Mouse (Mus musculus): ENCODE data around the gene Tmem147. TPM values are rescaled to one million over a fixed set of nuclear protein-coding genes. Genes with fewer than 3 reads are reported as not detected.

The Tmem147 gene
- polyA plus RNA-seq, 1 experiment from 2014 or later = 177 TPM

- in situ Hi-C loops (cut with MboI; ENCODE audit: low pct_unique_long_range_greater_than_20kb) = no loop called here
- CTCF ChIA-PET = no interaction called here
- POLR2A ChIA-PET = no interaction called here
- TF ChIP-seq CTCF (IDR thresholded peaks at IDR 0.05) = no peak
- no peak for ATAC-seq
- no peak for DNase-seq (ENCODE audit: low read depth, low spot score)
- no peaks in the 10 kb centered on the region for H3K27me3 ChIP-seq
Measured at GRCm38 (mm10) chr7:30728214-30728613, 1.1 kb downstream of the Tmem147 start.

GRCm38 (mm10) chr7:30723274-30723953 is 5.9 kb downstream of the Tmem147 start:
- no peaks in the 10 kb centered on the region for H3K27me3 ChIP-seq
- in situ Hi-C loops (cut with MboI; ENCODE audit: low pct_unique_long_range_greater_than_20kb) = no loop called here
- ATAC-seq = no peak
- DNase-seq (ENCODE audit: low read depth, low spot score) = no peak
- POLR2A ChIA-PET = no interaction called here
- CTCF ChIA-PET = no interaction called here
- TF ChIP-seq CTCF (IDR thresholded peaks at IDR 0.05) = no peak

- ATAC-seq = no peak
- DNase-seq (ENCODE audit: low read depth, low spot score) = no peak
- in situ Hi-C loops (cut with MboI; ENCODE audit: low pct_unique_long_range_greater_than_20kb) = no loop called here
- ChIA-PET POLR2A (no interaction called here), CTCF (no interaction called here)
- H3K27me3 ChIP-seq = peaks cover 7% of the 10 kb centered on the region
- no peak for TF ChIP-seq CTCF (IDR thresholded peaks at IDR 0.05)
Measured at GRCm38 (mm10) chr7:30721286-30721685, 8.1 kb downstream of the Tmem147 start.

GRCm38 (mm10) chr7:30719669-30720068 is 9.7 kb downstream of the Tmem147 start:
- no peak for ATAC-seq
- no peak for TF ChIP-seq CTCF (IDR thresholded peaks at IDR 0.05)
- POLR2A ChIA-PET = no interaction called here
- peaks cover 16% of the 10 kb centered on the region for H3K27me3 ChIP-seq
- in situ Hi-C loops (cut with MboI; ENCODE audit: low pct_unique_long_range_greater_than_20kb) = no loop called here
- no peak for DNase-seq (ENCODE audit: low read depth, low spot score)
- CTCF ChIA-PET = no interaction called here

GRCm38 (mm10) chr7:30717716-30718046 is 11.7 kb downstream of the Tmem147 start:
- DNase-seq (ENCODE audit: low read depth, low spot score) (no peak), ATAC-seq (no peak)
- in situ Hi-C loops (cut with MboI; ENCODE audit: low pct_unique_long_range_greater_than_20kb) = no loop called here
- ChIA-PET POLR2A (no interaction called here), CTCF (no interaction called here)
- H3K27me3 ChIP-seq = peaks cover 20% of the 10 kb centered on the region
- TF ChIP-seq CTCF (IDR thresholded peaks at IDR 0.05) = no peak

GRCm38 (mm10) chr7:30717006-30717715 is 12.2 kb downstream of the Tmem147 start:
- CTCF ChIA-PET = no interaction called here
- in situ Hi-C loops (cut with MboI; ENCODE audit: low pct_unique_long_range_greater_than_20kb) = no loop called here
- peaks cover 20% of the 10 kb centered on the region for H3K27me3 ChIP-seq
- peak; percentile 15 for ATAC-seq
- POLR2A ChIA-PET = no interaction called here
- no peak for DNase-seq (ENCODE audit: low read depth, low spot score)
- no peak for TF ChIP-seq CTCF (IDR thresholded peaks at IDR 0.05)

GRCm38 (mm10) chr7:30711942-30712341 is 17.4 kb downstream of the Tmem147 start, which contains the start of gene Atp4a:
TSS of gene Atp4a (plus strand) at chr7:30712209.
- ChIA-PET POLR2A (no interaction called here), CTCF (no interaction called here)
- in situ Hi-C loops (cut with MboI; ENCODE audit: low pct_unique_long_range_greater_than_20kb) = no loop called here
- H3K27me3 ChIP-seq = peaks cover 29% of the 10 kb centered on the region
- DNase-seq (ENCODE audit: low read depth, low spot score) (no peak), ATAC-seq (no peak)
- TF ChIP-seq CTCF (IDR thresholded peaks at IDR 0.05) = no peak

- DNase-seq (ENCODE audit: low read depth, low spot score) (no peak), ATAC-seq (no peak)
- in situ Hi-C loops (cut with MboI; ENCODE audit: low pct_unique_long_range_greater_than_20kb) = no loop called here
- POLR2A ChIA-PET = no interaction called here
- TF ChIP-seq CTCF (IDR thresholded peaks at IDR 0.05) = no peak
- H3K27me3 ChIP-seq = peaks cover 18% of the 10 kb centered on the region
- CTCF ChIA-PET = interaction anchor here (1.5 kb wide), 1 partner anchor 41 kb away, joined by 4 read pairs; no protein-coding TSS in a partner anchor
Measured at GRCm38 (mm10) chr7:30707441-30707840, 21.9 kb downstream of the Tmem147 start.

- ChIA-PET CTCF (no interaction called here), POLR2A (no interaction called here)
- no peak for DNase-seq (ENCODE audit: low read depth, low spot score)
- in situ Hi-C loops (cut with MboI; ENCODE audit: low pct_unique_long_range_greater_than_20kb) = no loop called here
- H3K27me3 ChIP-seq = peaks cover 18% of the 10 kb centered on the region
- TF ChIP-seq CTCF (IDR thresholded peaks at IDR 0.05) = no peak
- no peak for ATAC-seq
Measured at GRCm38 (mm10) chr7:30706214-30706882, 23.0 kb downstream of the Tmem147 start.

- DNase-seq (ENCODE audit: low read depth, low spot score) (no peak), ATAC-seq (no peak)
- in situ Hi-C loops (cut with MboI; ENCODE audit: low pct_unique_long_range_greater_than_20kb) = no loop called here
- ChIA-PET POLR2A (no interaction called here), CTCF (no interaction called here)
- TF ChIP-seq CTCF (IDR thresholded peaks at IDR 0.05) = no peak
- peaks cover 10% of the 10 kb centered on the region for H3K27me3 ChIP-seq
Measured at GRCm38 (mm10) chr7:30698589-30698988, 30.8 kb downstream of the Tmem147 start, which contains the start of gene 2200002J24Rik. TSS of gene 2200002J24Rik (plus strand) at chr7:30698926.

- H3K27me3 ChIP-seq = peaks cover 9% of the 10 kb centered on the region
- DNase-seq (ENCODE audit: low read depth, low spot score) (no peak), ATAC-seq (no peak)
- ChIA-PET POLR2A (interaction anchor here (1.0 kb wide), 1 partner anchor 10 kb away, joined by 3 read pairs; no protein-coding TSS in a partner anchor), CTCF (no interaction called here)
- TF ChIP-seq CTCF (IDR thresholded peaks at IDR 0.05) = no peak
- in situ Hi-C loops (cut with MboI; ENCODE audit: low pct_unique_long_range_greater_than_20kb) = no loop called here
Measured at GRCm38 (mm10) chr7:30698101-30698500, 31.2 kb downstream of the Tmem147 start.

Measured in Patski (cell line).